Mouse (Mus musculus) midbrain, postnatal 0 days (tissue): ENCODE results near the gene Hoxc12. TPM values are rescaled to one million over a fixed set of nuclear protein-coding genes. Genes with fewer than 3 reads are reported as not detected.
A peak's percentile ranks its signal among the peaks of the same experiment; 100 is the strongest.

ENCODE experiments used
- ATAC-seq: fragments of 200-750 bp; cut with Nextera tagmentation; 2 replicates; pipeline ENCODE4 v1.8.0; 2017; ENCODE audit warnings: moderate number of reproducible peaks, mild to moderate bottlenecking, moderate TSS enrichment, moderate library complexity; ENCODE audit not compliant: low FRiP score
- DNase-seq: peaks from one replicate; pipeline ENCODE4 v3.0.0-alpha.2; 2015; ENCODE audit warnings: low spot score
- H3K27ac ChIP-seq: fragments of 300-500 bp; sonication (generic); 2 replicates; pipeline ENCODE4 v1.5.1; 2014; ENCODE audit warnings: low read depth, mild to moderate bottlenecking, low read length, mixed read lengths
- H3K27me3 ChIP-seq: fragments of 300-500 bp; sonication (generic); 2 replicates; pipeline ENCODE4 v1.6.1; 2014; ENCODE audit warnings: low read length, control low read depth, mixed read lengths; ENCODE audit not compliant: insufficient read depth
- H3K36me3 ChIP-seq: fragments of 300-500 bp; sonication (generic); 2 replicates; pipeline ENCODE4 v1.6.1; 2014; ENCODE audit warnings: low read length, control low read depth, mixed read lengths; ENCODE audit not compliant: insufficient read depth
- H3K4me1 ChIP-seq: fragments of 300-500 bp; sonication (generic); 2 replicates; pipeline ENCODE4 v1.6.1; 2014; ENCODE audit warnings: mild to moderate bottlenecking, control low read depth, antibody characterized with exemption, low read length, mixed read lengths; ENCODE audit not compliant: insufficient read depth
- H3K4me2 ChIP-seq: fragments of 300-500 bp; sonication (generic); 2 replicates; pipeline ENCODE4 v1.6.1; 2014; ENCODE audit warnings: low read depth, mild to moderate bottlenecking, low read length, mixed read lengths; ENCODE audit not compliant: poor library complexity, severe bottlenecking
- H3K4me3 ChIP-seq: fragments of 300-500 bp; sonication (generic); 2 replicates; pipeline ENCODE4 v1.5.1; 2014; ENCODE audit warnings: low read depth, mild to moderate bottlenecking, low read length, moderate library complexity
- H3K9ac ChIP-seq: fragments of 300-500 bp; sonication (generic); replicated peaks from 2 replicates; pipeline ENCODE4 v1.6.1; 2014; ENCODE audit warnings: mild to moderate bottlenecking, low read length, moderate library complexity, mixed read lengths; ENCODE audit not compliant: poor library complexity, severe bottlenecking
- H3K9me3 ChIP-seq: fragments of 300-500 bp; sonication (generic); 2 replicates; pipeline ENCODE4 v1.6.1; 2016; ENCODE audit warnings: low read length, control low read depth
- CTCF ChIP-seq: IDR thresholded peaks from 2 replicates; pipeline ENCODE4 v1.5.1; 2016; ENCODE audit warnings: antibody characterized with exemption, mild to moderate bottlenecking
- WGBS: fragments of 180-500 bp; shearing (Covaris S2); extraction: QIAGEN DNeasy Blood & Tissue Kit; methylation state at CpG from one replicate; pipeline ENCODE4 v1.1.7; 2014; 5-methylcytosine and 5-hydroxymethylcytosine counted together
- polyA plus RNA-seq: library from polyadenylated mRNA; unstranded; fragments of >200 nt; fragmentation: Nextera tagmentation; extraction: Ambion mirVana; gene quantifications from 2 replicates; pipeline ENCODE4 v1.2.1, GENCODE M21; 2015
- total RNA-seq: library from RNA; depleted of rRNA; stranded (reverse); fragments of >200 nt; gene quantifications from 2 replicates; pipeline ENCODE4 v1.2.3, GENCODE M21; 2014

The Hoxc12 gene
- total and polyA plus RNA-seq, 2 experiments from 2014 or later: not detected

DNA sequence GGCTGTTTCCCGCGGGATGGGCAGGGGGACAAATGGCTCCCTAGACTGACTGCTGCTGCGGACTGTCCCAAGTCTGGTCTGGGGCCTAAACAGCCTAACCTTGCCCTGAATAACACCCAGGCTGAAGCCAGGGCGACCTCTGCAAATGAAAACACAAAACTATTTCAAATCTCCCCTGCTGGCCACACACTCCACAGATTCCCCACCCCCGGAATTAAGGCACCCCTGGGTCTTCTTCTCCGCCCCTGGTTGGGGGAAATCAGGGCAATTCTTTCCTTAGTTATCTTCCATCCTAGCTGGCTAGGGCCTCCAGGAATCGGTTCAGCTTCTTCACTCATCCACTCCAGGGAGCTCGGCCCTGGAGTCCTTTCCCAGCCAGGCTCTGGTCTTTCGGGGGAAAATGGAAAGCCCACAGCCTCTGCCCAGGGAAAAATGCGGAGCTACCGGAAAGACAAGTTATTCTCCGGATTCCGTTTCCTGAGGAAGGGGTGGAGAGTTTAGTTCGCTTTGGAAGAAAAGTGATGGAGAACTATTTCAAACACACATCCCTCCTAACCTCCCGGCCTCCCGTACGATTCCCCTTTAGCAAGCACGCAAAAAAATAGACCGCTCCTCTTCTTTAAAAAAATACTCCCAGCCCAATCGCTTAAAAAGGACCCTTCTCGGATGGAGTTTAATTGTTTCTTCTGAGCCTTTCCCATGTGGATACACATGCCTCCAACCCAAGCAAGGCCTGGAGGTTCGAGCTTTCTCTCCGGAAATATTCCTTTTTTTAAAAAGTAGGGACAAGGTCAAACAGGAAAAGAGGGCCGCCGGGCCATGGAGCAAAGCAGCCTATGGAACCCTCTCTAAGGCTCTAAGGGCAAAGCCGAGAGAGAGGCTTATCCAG lies 28.7 kb downstream of the Hoxc12 start:
- Histone ChIP-seq H3K9me3 (no peaks in the 10 kb centered on the region; the same call in 1 of the 2 replicates), H3K4me2 (no peak overlapping the region), H3K9ac (no peak overlapping the region), H3K4me1 (no peaks in the 10 kb centered on the region), H3K36me3 (no peaks in the 10 kb centered on the region), H3K27me3 (peaks cover 92% of the 10 kb centered on the region), H3K27ac (no peak overlapping the region), H3K4me3 (no peak overlapping the region)
- ATAC-seq (no peak), DNase-seq (no peak)
- 6% methylated on average over 26 of the region's 26 CpGs for WGBS
- TF ChIP-seq CTCF: no peak

DNA sequence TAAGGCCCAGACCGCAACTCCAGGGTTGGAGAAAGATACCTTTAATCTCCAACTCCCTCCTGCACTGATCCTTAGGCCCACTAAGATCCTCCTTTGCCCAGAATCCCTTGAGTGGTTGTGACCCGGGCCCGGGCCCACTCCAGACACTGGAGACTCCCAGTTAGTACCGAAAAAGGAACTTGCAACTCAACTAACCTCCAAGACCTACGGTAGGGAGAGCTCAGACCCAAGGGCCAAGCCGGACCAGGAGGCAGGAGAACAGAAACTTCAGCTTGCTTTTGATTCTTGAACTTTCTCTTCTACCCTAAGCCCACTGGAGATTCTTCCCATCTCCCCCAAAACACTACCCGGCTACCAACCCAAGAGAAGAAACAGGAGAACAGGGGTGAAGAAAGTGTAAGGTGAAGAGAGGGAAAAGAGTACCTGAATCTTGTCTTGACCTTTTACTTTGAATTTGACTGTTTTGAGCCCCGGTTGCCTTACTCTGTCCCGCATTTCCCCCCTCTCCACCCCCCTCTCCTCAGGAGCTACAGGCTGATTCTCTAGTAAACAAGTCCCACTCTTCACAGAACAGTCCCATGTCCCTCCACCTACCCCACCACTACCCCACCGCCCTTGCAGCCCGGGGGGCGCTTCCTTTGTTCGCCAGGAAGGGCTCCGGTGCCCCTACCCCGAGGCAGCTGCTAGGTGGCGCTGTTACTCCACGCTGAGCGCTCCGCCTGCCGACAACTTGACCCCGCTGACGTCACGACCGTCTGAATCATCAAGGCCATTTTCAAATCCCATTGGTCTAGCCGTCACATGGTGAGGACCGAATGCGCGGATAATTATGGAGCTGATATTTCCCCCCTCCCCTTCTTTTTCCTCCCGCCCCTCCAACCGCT lies 29.6 kb downstream of the Hoxc12 start:
- ATAC-seq: no peak
- peak; percentile 61 for TF ChIP-seq CTCF
- no peak overlapping the region for H3K9ac ChIP-seq
- peaks cover 92% of the 10 kb centered on the region for H3K27me3 ChIP-seq
- H3K9me3 ChIP-seq: no peaks in the 10 kb centered on the region; the same call in 1 of the 2 replicates
- no peaks in the 10 kb centered on the region for H3K36me3 ChIP-seq
- peak; percentile 62 for DNase-seq
- WGBS: 3% methylated on average over 30 of the region's 30 CpGs
- H3K4me2 ChIP-seq: no peak overlapping the region
- H3K4me1 ChIP-seq: no peaks in the 10 kb centered on the region
- no peak overlapping the region for H3K4me3 ChIP-seq
- H3K27ac ChIP-seq: no peak overlapping the region

DNA sequence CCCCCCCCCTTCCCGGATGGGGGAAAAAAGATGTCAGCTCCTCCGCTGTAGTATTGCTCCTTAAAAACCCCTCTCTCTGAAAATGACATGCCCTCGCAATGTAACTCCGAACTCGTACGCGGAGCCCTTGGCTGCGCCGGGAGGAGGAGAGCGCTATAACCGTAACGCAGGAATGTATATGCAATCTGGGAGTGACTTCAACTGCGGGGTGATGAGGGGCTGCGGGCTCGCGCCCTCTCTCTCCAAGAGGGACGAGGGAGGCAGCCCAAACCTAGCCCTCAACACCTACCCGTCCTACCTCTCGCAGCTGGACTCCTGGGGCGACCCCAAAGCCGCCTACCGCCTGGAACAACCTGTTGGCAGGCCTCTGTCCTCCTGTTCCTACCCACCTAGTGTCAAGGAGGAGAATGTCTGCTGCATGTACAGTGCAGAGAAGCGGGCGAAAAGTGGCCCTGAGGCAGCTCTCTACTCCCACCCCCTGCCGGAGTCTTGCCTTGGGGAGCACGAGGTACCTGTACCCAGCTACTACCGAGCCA lies 30.3 kb downstream of the Hoxc12 start, which contains the start of gene Hoxc10:
Hoxc10 (plus strand) TSS at position 21 of the 536 bp plus-strand sequence.
- Histone ChIP-seq H3K36me3 (no peaks in the 10 kb centered on the region), H3K4me3 (no peak within 1 kb of the TSS), H3K9me3 (no peaks in the 10 kb centered on the region; the same call in 1 of the 2 replicates), H3K4me1 (no peaks in the 10 kb centered on the region), H3K9ac (no peak within 1 kb of the TSS), H3K27ac (no peak within 1 kb of the TSS), H3K4me2 (no peak within 1 kb of the TSS), H3K27me3 (peaks cover 93% of the 10 kb centered on the region)
- TF ChIP-seq CTCF: no peak
- DNase-seq (no peak), ATAC-seq (no peak)
- 3% methylated on average over 27 of the region's 27 CpGs for WGBS

DNA sequence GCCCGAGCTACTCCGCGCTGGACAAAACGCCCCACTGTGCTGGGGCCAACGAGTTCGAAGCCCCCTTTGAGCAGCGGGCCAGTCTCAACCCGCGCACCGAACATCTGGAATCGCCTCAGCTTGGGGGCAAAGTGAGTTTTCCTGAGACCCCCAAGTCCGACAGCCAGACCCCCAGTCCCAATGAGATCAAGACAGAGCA lies 30.7 kb downstream of the Hoxc12 start, which contains the start of gene Hoxc5:
Hoxc5 (plus strand) TSS at position 132 of the 199 bp plus-strand sequence.
- H3K9ac ChIP-seq: no peak within 1 kb of the TSS
- WGBS: 5% methylated on average over 12 of the region's 12 CpGs
- no peak within 1 kb of the TSS for H3K27ac ChIP-seq
- H3K4me3 ChIP-seq: no peak within 1 kb of the TSS
- H3K4me1 ChIP-seq: no peaks in the 10 kb centered on the region
- H3K4me2 ChIP-seq: no peak within 1 kb of the TSS
- peaks cover 93% of the 10 kb centered on the region for H3K27me3 ChIP-seq
- ATAC-seq (no peak), DNase-seq (no peak)
- no peak for TF ChIP-seq CTCF
- H3K36me3 ChIP-seq: no peaks in the 10 kb centered on the region
- no peaks in the 10 kb centered on the region; the same call in 1 of the 2 replicates for H3K9me3 ChIP-seq

DNA sequence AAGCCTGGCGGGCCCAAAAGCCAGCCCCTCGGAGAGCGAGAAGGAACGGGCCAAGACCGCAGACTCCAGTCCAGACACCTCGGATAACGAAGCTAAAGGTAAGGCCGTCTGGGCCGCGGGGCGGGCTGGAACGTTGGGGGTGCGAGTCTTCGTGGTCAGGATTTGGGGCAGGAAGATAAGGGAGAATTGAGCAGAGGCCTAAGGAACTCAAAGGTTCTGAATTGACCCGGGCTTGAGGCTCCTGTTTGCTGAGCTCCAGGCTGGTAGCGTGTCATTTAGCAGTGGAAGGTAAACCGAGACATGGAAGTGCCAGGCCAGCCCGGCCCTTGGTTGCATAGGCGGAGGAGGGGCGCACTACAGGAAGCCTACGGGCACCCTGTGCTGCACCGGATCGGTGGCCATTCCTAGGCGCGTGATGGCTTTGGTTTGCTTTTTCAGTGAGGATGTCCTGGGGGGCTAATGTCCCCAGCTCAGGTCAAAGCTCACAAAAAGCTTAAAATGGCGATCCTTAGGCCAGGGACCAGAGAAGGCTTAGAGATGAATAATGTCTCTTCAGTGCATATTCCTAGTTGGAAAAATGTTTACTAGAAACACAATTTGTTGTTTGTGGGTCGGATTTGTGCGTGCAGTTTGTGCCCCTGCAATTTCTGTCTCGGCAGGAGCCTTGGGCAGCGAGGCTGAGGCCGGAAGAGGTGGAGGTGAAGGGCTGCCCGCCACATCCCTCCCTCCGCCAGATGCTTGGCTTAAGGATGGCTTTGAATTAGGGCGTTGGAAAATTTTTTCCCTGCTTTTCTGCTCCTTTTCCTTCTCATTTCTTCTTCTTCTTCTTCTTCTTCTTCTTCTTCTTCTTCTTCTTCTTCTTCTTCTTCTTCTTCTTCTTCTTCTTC lies 31.2 kb downstream of the Hoxc12 start:
- WGBS: 3% methylated on average over 34 of the region's 34 CpGs
- ATAC-seq (no peak), DNase-seq (no peak)
- peaks cover 93% of the 10 kb centered on the region for H3K27me3 ChIP-seq
- H3K4me3 ChIP-seq: no peak overlapping the region
- H3K27ac ChIP-seq: no peak overlapping the region
- H3K9ac ChIP-seq: no peak overlapping the region
- H3K4me2 ChIP-seq: no peak overlapping the region
- no peak for TF ChIP-seq CTCF
- no peaks in the 10 kb centered on the region for H3K4me1 ChIP-seq
- H3K9me3 ChIP-seq: no peaks in the 10 kb centered on the region; the same call in 1 of the 2 replicates
- H3K36me3 ChIP-seq: no peaks in the 10 kb centered on the region
